Mouse (Mus musculus) hindbrain, embryonic 14.5 days (tissue): ENCODE data around the gene Pef1. TPM values are rescaled to one million over a fixed set of nuclear protein-coding genes. Genes with fewer than 3 reads are reported as not detected.

Experiments used
- polyA plus RNA-seq: library from polyadenylated mRNA; unstranded; fragments of >200 nt; fragmentation: Nextera tagmentation; extraction: Ambion mirVana; gene quantifications from 2 replicates; pipeline ENCODE4 v1.2.1, GENCODE M21; 2014

Pef1 gene
- polyA plus RNA-seq, 1 experiment from 2014 or later = 66.0 TPM

Other genes starting within 250 kb of the Pef1 start
- gene Spocd1, start 173.3 kb upstream of the Pef1 start, polyA plus RNA-seq = not detected in 2 replicates
- 16.9 and 19.0 TPM in 2 replicates for gene Adgrb2, start 117.7 kb upstream of the Pef1 start, polyA plus RNA-seq
- 10.1 and 11.1 TPM in 2 replicates for gene Col16a1, start 54.7 kb upstream of the Pef1 start, polyA plus RNA-seq
- 1.7 and 2.3 TPM in 2 replicates for gene Hcrtr1, start 36.8 kb downstream of the Pef1 start, polyA plus RNA-seq
- 6.6 and 8.5 TPM in 2 replicates for gene Tinagl1, start 72.6 kb downstream of the Pef1 start, polyA plus RNA-seq
- 0.86 and 2.4 TPM in 2 replicates for gene Gm853, start 119.8 kb downstream of the Pef1 start, polyA plus RNA-seq
- 32.3 and 35.5 TPM in 2 replicates for gene Serinc2, start 176.6 kb downstream of the Pef1 start, polyA plus RNA-seq
- 272 and 285 TPM in 2 replicates for gene Fabp3, start 206.0 kb downstream of the Pef1 start, polyA plus RNA-seq
- gene Gm10570, start 206.1 kb downstream of the Pef1 start, polyA plus RNA-seq = 0.46 TPM in 1 of 2 replicates, not detected in the other